Mouse (Mus musculus): ENCODE measurements around the gene Pcnx.

GRCm38 (mm10) chr12:81958351-81958750 is 98.5 kb downstream of the Pcnx start:
- TF ChIP-seq EP300 (IDR thresholded peaks at IDR 0.05; ENCODE audit: low read depth) = no peak
- no peak for TF ChIP-seq CTCF (IDR thresholded peaks at IDR 0.05; ENCODE audit: low read depth)
